24 mouse cellular contexts compared by ENCODE assay signal in genomic region chr1:88231803-88232499, GRCm38 (mm10). TPM values are rescaled to one million over a fixed set of nuclear protein-coding genes. Genes with fewer than 3 reads are reported as not detected.
A peak's percentile ranks its signal among the peaks of the same experiment; 100 is the strongest.
DNase-seq lines count a peak whose midpoint lies in the region.
"Had no signal": no experiment of that assay in that cellular context is flagged by ENCODE, and none has a peak within 500 bp of the region (broad histone marks: within the 10 kb centered on the region; RNA-seq: fewer than 3 reads in every experiment).

No protein-coding gene starts in this region.

- peak; percentile 94 for DNase-seq in heart, adult 11 months
- DNase-seq in heart, adult 18-20 months = no peak
- DNase-seq in ovary, adult 18-20 months (ENCODE audit: low spot score) = peak; percentile 11
- DNase-seq in ovary, postnatal 10 days (ENCODE audit: low spot score) = no peak
- peak; percentile 18 for DNase-seq in urinary bladder, postnatal 10 days (ENCODE audit: low spot score)
- DNase-seq in urinary bladder, postnatal 36 days (ENCODE audit: low spot score in 2 of 2) = no peak
- DNase-seq in embryo, embryonic 10.5 days (ENCODE audit: low spot score) = no peak
- DNase-seq: adrenal gland, postnatal 25 days; B cell, adult 2 months; cerebellum, adult 11-12 months; cerebellum, adult 9-11 months; heart, postnatal 10 days; kidney, adult 11 months; kidney, postnatal 36 days; lung, postnatal 36 days; right cerebral cortex, adult 18-20 months; thymus, postnatal 25 days had no signal

RNA-seq across cellular contexts. Expression of gene Mroh2a, which starts 5.2 kb away (rescaled TPM):
- not detected for total RNA-seq in heart, adult 18-20 months (2021)

RNA-seq across cellular contexts. Expression of gene Ugt1a1, which starts 20.2 kb away (rescaled TPM):
- total RNA-seq in heart, adult 18-20 months (2021) = under 1 TPM in 1 of 2 experiments, not detected in 1; 0.20 TPM
- total RNA-seq: heart, adult 2 months; heart, postnatal 10 days; layer of hippocampus, adult 2 months; layer of hippocampus, postnatal 14 days; left cerebral cortex, postnatal 25 days; megakaryocyte-erythroid progenitor cell, adult 5-6 weeks had no signal

RNA-seq across cellular contexts. Expression of gene Dnajb3, which starts 26.4 kb away (rescaled TPM):
- total RNA-seq in heart, adult 18-20 months (2021) = under 1 TPM in 1 of 2 experiments, not detected in 1; 0.28 TPM
- total RNA-seq: liver, adult 2 months had no signal

RNA-seq across cellular contexts. Expression of gene Ugt1a2, which starts 31.6 kb away (rescaled TPM):
- not detected for total RNA-seq in heart, adult 18-20 months (2021)
- total RNA-seq: heart, adult 2 months; heart, postnatal 10 days; layer of hippocampus, adult 2 months; layer of hippocampus, postnatal 14 days; left cerebral cortex, adult 2 months; left cerebral cortex, postnatal 25 days; megakaryocyte-erythroid progenitor cell, adult 5-6 weeks had no signal

RNA-seq across cellular contexts. Expression of gene Hjurp, which starts 45.5 kb away (rescaled TPM):
- 10 to 100 TPM; 10.6 to 11.0 TPM for total RNA-seq in heart, adult 18-20 months (2021)

Comparison
In these comparisons a context has a peak if more than half of its experiments do, and no peak if none do; other contexts are left out.
1. DNase-seq: peak in heart, adult 11 months (single experiment), ovary, adult 18-20 months (single experiment) and urinary bladder, postnatal 10 days (single experiment); none in heart, adult 18-20 months (0 of 2), ovary, postnatal 10 days (single experiment), urinary bladder, postnatal 36 days (0 of 2) and embryo, embryonic 10.5 days (single experiment).